Mouse (Mus musculus): ENCODE results near the gene Trpt1. TPM values are rescaled to one million over a fixed set of nuclear protein-coding genes. Genes with fewer than 3 reads are reported as not detected.

Trpt1 gene
- polyA plus RNA-seq, 1 experiment from 2014 or later = 14.7 TPM

DNA sequence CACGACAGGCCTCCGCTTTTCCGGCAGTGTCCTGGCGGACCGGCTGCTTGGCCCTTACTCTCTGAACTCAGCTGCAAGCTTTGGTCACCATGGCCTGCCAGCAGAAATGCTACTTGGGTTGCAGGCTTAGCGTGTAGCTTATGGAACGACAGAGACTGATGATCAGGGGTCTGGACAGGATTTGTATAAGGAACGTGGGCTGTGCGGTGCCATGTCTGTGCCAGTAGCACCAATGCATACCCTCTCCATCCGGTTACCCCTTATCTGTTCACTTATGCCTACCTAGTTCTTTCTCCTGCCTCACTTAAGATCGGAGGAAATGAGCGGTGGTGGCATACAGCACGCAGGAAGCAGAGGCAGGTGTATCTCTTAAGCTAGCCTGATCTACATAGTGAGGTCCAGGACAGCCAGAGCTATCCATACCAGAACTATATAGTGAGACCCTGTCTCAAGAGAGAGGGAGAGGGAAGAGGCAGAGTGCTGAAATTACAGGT, 44.8 kb downstream of the Trpt1 start:
- Histone ChIP-seq H3K4me1 (ENCODE audit: control insufficient read depth, insufficient read depth, low read length) (peaks cover 26% of the 10 kb centered on the region), H3K36me3 (ENCODE audit: control insufficient read depth, insufficient read depth, low read length) (no peaks in the 10 kb centered on the region; the same call in 1 of the 2 replicates), H3K4me3 (ENCODE audit: low read depth, low read length) (peak overlapping the region; percentile 88), H3K9ac (ENCODE audit: low read depth, low read length) (peak overlapping the region; percentile 75), H3K27me3 (ENCODE audit: control insufficient read depth, insufficient read depth, low read length) (no peaks in the 10 kb centered on the region), H3K27ac (ENCODE audit: low read depth, low read length) (peak overlapping the region; percentile 88), H3K9me3 (replicated peaks; ENCODE audit: control insufficient read depth, low read length) (no peaks in the 10 kb centered on the region), H3K4me2 (peak overlapping the region; percentile 83)
- 23% methylated on average over 13 of the region's 13 CpGs for WGBS (ENCODE audit: insufficient replicate concordance)
- no peak for ATAC-seq (replicated peaks; ENCODE audit: insufficient number of reproducible peaks, low FRiP score, low TSS enrichment)

DNA sequence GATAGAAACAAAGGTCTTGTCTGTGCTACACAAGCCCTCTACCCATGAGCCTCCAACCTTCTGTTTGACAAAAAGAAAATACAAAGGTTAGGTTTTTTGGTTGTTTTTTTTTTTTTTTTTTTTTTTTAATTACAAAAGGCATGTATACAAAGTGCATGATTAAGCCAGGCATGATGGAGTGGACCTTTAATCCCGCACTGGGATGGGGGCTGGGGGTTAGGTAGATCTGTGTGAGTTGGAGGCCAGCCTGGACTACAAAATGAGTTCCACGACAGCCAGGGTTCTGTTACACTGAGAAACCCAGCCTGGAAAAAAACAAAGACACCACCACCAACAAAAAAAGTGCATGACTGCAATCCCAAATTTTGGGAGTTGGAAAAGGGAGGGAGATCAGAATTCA, 45.2 kb downstream of the Trpt1 start:
- Histone ChIP-seq H3K4me2 (peak overlapping the region; percentile 83), H3K27me3 (ENCODE audit: control insufficient read depth, insufficient read depth, low read length) (no peaks in the 10 kb centered on the region), H3K4me1 (ENCODE audit: control insufficient read depth, insufficient read depth, low read length) (peaks cover 26% of the 10 kb centered on the region), H3K27ac (ENCODE audit: low read depth, low read length) (peak overlapping the region; percentile 88), H3K9ac (ENCODE audit: low read depth, low read length) (peak overlapping the region; percentile 75; the same call in 1 of the 2 replicates), H3K4me3 (ENCODE audit: low read depth, low read length) (peak overlapping the region; percentile 88; the same call in 1 of the 2 replicates), H3K36me3 (ENCODE audit: control insufficient read depth, insufficient read depth, low read length) (no peaks in the 10 kb centered on the region; the same call in 1 of the 2 replicates), H3K9me3 (replicated peaks; ENCODE audit: control insufficient read depth, low read length) (no peaks in the 10 kb centered on the region)
- no peak for ATAC-seq (replicated peaks; ENCODE audit: insufficient number of reproducible peaks, low FRiP score, low TSS enrichment)
- WGBS (ENCODE audit: insufficient replicate concordance) = 83% methylated on average over 2 of the region's 2 CpGs

DNA sequence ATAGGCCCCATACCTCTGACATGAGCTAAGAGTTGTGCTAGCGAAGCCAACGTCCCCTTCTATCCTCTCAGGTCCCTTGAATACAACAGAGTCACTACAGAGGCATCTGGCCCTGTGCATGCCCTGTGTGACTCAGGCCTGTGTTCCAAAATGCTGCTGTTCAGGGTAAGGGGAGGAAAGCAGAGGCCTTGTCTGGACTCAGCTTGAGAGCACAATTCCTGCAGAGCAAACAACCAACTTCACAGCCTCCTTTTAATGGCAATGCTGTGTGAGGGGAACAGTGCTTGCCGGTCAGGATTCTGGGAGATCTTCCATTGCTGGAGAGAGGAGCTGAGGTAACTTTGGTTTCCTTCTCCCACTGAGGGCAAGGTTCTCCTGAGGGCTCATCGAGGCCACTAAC, 48.3 kb downstream of the Trpt1 start:
- 50% methylated on average over 4 of the region's 4 CpGs for WGBS (ENCODE audit: insufficient replicate concordance)
- Histone ChIP-seq H3K27ac (ENCODE audit: low read depth, low read length) (peak overlapping the region; percentile 38), H3K9ac (ENCODE audit: low read depth, low read length) (peak overlapping the region; percentile 58), H3K9me3 (replicated peaks; ENCODE audit: control insufficient read depth, low read length) (no peaks in the 10 kb centered on the region), H3K27me3 (ENCODE audit: control insufficient read depth, insufficient read depth, low read length) (no peaks in the 10 kb centered on the region), H3K36me3 (ENCODE audit: control insufficient read depth, insufficient read depth, low read length) (no peaks in the 10 kb centered on the region), H3K4me2 (no peak overlapping the region), H3K4me1 (ENCODE audit: control insufficient read depth, insufficient read depth, low read length) (peaks cover 11% of the 10 kb centered on the region), H3K4me3 (ENCODE audit: low read depth, low read length) (no peak overlapping the region)
- ATAC-seq (replicated peaks; ENCODE audit: insufficient number of reproducible peaks, low FRiP score, low TSS enrichment) = no peak

DNA sequence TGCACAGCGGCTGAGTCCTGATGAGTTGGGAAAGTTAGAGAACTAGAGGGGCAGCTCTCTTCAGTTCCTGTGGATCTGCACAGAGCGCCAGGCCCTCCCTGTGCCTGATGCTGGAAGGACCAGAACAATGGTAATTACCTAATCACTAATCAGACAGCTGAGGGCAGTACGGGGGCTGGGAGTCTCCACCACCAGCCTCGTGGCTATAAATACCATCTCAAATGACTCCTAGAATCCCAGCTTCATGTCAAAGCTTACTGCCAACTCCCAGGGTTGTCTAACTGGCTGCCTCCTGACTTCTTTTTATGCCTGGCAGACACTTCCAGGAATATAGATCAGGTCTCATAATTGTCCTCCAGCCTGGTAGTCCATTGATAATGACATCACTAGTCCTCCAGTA, 48.8 kb downstream of the Trpt1 start:
- peaks cover 11% of the 10 kb centered on the region for H3K4me1 ChIP-seq (ENCODE audit: control insufficient read depth, insufficient read depth, low read length)
- 27% methylated on average over 4 of the region's 4 CpGs for WGBS (ENCODE audit: insufficient replicate concordance)
- no peak overlapping the region for H3K4me3 ChIP-seq (ENCODE audit: low read depth, low read length)
- no peak for ATAC-seq (replicated peaks; ENCODE audit: insufficient number of reproducible peaks, low FRiP score, low TSS enrichment)
- no peaks in the 10 kb centered on the region for H3K27me3 ChIP-seq (ENCODE audit: control insufficient read depth, insufficient read depth, low read length)
- H3K4me2 ChIP-seq = no peak overlapping the region
- H3K9me3 ChIP-seq (replicated peaks; ENCODE audit: control insufficient read depth, low read length) = no peaks in the 10 kb centered on the region
- peak overlapping the region; percentile 38 for H3K27ac ChIP-seq (ENCODE audit: low read depth, low read length)
- H3K9ac ChIP-seq (ENCODE audit: low read depth, low read length) = peak overlapping the region; percentile 58; the same call in 1 of the 2 replicates
- H3K36me3 ChIP-seq (ENCODE audit: control insufficient read depth, insufficient read depth, low read length) = no peaks in the 10 kb centered on the region

Other genes starting within 250 kb of the Trpt1 start
- 11.1 and 11.7 TPM in 2 replicates for gene Rps6ka4, start 155.5 kb upstream of the Trpt1 start, polyA plus RNA-seq (2014; fragmentation: Nextera tagmentation; extraction: Ambion mirVana)
- 0.15 and 0.84 TPM in 2 replicates for gene Ccdc88b, start 137.9 kb upstream of the Trpt1 start, polyA plus RNA-seq (2014; fragmentation: Nextera tagmentation; extraction: Ambion mirVana)
- 91.5 and 97.8 TPM in 2 replicates for gene Trmt112, start 86.4 kb upstream of the Trpt1 start, polyA plus RNA-seq (2014; fragmentation: Nextera tagmentation; extraction: Ambion mirVana)
- 143 and 150 TPM in 2 replicates for gene Prdx5, start 86.0 kb upstream of the Trpt1 start, polyA plus RNA-seq (2014; fragmentation: Nextera tagmentation; extraction: Ambion mirVana)
- 9.0 and 10.5 TPM in 2 replicates for gene Esrra, start 74.3 kb upstream of the Trpt1 start, polyA plus RNA-seq (2014; fragmentation: Nextera tagmentation; extraction: Ambion mirVana)
- gene Catsperz, start 70.8 kb upstream of the Trpt1 start, polyA plus RNA-seq (2014; fragmentation: Nextera tagmentation; extraction: Ambion mirVana) = 1.9 and 3.9 TPM in 2 replicates
- gene Kcnk4, start 61.6 kb upstream of the Trpt1 start, polyA plus RNA-seq (2014; fragmentation: Nextera tagmentation; extraction: Ambion mirVana) = 0.17 and 0.46 TPM in 2 replicates
- gene Bad, start 54.3 kb upstream of the Trpt1 start, polyA plus RNA-seq (2014; fragmentation: Nextera tagmentation; extraction: Ambion mirVana) = 54.9 and 55.7 TPM in 2 replicates
- gene Gpr137, start 53.7 kb upstream of the Trpt1 start, polyA plus RNA-seq (2014; fragmentation: Nextera tagmentation; extraction: Ambion mirVana) = 22.4 and 23.7 TPM in 2 replicates
- 162 and 177 TPM in 2 replicates for gene Ppp1r14b, start 21.2 kb upstream of the Trpt1 start, polyA plus RNA-seq (2014; fragmentation: Nextera tagmentation; extraction: Ambion mirVana)
- gene Plcb3, start 19.7 kb upstream of the Trpt1 start, polyA plus RNA-seq (2014; fragmentation: Nextera tagmentation; extraction: Ambion mirVana) = 17.2 and 20.1 TPM in 2 replicates
- 84.5 and 88.4 TPM in 2 replicates for gene Fkbp2, start 15.6 kb upstream of the Trpt1 start, polyA plus RNA-seq (2014; fragmentation: Nextera tagmentation; extraction: Ambion mirVana)
- 76.9 and 79.1 TPM in 2 replicates for gene Vegfb, start 8.5 kb upstream of the Trpt1 start, polyA plus RNA-seq (2014; fragmentation: Nextera tagmentation; extraction: Ambion mirVana)
- 26.3 and 28.5 TPM in 2 replicates for gene Dnajc4, start 3.6 kb upstream of the Trpt1 start, polyA plus RNA-seq (2014; fragmentation: Nextera tagmentation; extraction: Ambion mirVana)
- 24.6 and 25.2 TPM in 2 replicates for gene Nudt22, start within 50 bp of the Trpt1 start, polyA plus RNA-seq (2014; fragmentation: Nextera tagmentation; extraction: Ambion mirVana)
- 11.5 and 11.9 TPM in 2 replicates for gene Fermt3, start 23.3 kb downstream of the Trpt1 start, polyA plus RNA-seq (2014; fragmentation: Nextera tagmentation; extraction: Ambion mirVana)
- gene Stip1, start 43.8 kb downstream of the Trpt1 start, polyA plus RNA-seq (2014; fragmentation: Nextera tagmentation; extraction: Ambion mirVana) = 266 and 283 TPM in 2 replicates
- 13.3 and 16.7 TPM in 2 replicates for gene Macrod1, start 60.7 kb downstream of the Trpt1 start, polyA plus RNA-seq (2014; fragmentation: Nextera tagmentation; extraction: Ambion mirVana)
- gene Flrt1, start 109.6 kb downstream of the Trpt1 start, polyA plus RNA-seq (2014; fragmentation: Nextera tagmentation; extraction: Ambion mirVana) = 0.79 and 0.97 TPM in 2 replicates
- gene Otub1, start 210.2 kb downstream of the Trpt1 start, polyA plus RNA-seq (2014; fragmentation: Nextera tagmentation; extraction: Ambion mirVana) = 172 and 186 TPM in 2 replicates
- gene Cox8a, start 221.5 kb downstream of the Trpt1 start, polyA plus RNA-seq (2014; fragmentation: Nextera tagmentation; extraction: Ambion mirVana) = 1,752 and 1,771 TPM in 2 replicates
- 62.1 and 68.6 TPM in 2 replicates for gene Naa40, start 245.1 kb downstream of the Trpt1 start, polyA plus RNA-seq (2014; fragmentation: Nextera tagmentation; extraction: Ambion mirVana)